Mouse (Mus musculus) monocyte, adult 59 days (primary cell): ENCODE data around the gene Wdr46. TPM values are rescaled to one million over a fixed set of nuclear protein-coding genes. Genes with fewer than 3 reads are reported as not detected.

Source experiments
- total RNA-seq, 2 experiments: library from RNA; stranded (reverse); gene quantifications; one replicate each; pipeline ENCODE4 v1.2.4; 2023

The Wdr46 gene
- 10 to 100 TPM; 30.5 to 34.8 TPM for total RNA-seq

DNA sequence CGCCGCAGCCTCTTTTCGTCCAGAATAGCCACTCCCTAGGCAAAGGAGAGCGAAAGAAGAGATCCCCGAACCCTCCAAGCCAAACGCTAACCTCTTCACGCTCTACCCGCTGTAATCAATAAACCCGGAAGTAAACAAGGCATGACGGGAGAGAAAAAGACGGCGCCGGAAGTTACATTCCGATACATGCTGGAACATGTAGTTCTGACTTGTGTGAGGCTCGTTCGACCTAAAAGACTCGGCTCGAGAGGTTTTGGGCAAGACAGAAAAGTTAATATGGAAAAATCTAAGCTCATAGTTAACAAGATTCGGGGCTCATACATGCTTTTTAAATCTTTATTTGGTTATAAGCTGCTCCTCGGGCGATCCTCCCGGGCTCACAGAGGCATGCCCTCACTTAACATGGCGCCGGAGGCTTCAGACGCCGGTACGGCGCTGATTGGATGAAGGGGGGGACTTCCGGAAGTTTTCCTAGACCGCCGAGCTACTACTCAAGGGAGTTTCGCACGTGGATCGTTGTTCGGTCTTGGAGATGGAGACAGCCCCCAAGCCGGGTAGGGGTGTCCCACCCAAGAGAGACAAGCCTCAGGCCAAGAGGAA lies at the start of gene Wdr46, which contains the start of gene Pfdn6:
Gene Wdr46 (plus strand): TSS at position 455 of the 600 bp plus-strand sequence.
Gene Pfdn6 (minus strand): TSS at position 138 of the 600 bp plus-strand sequence.

DNA sequence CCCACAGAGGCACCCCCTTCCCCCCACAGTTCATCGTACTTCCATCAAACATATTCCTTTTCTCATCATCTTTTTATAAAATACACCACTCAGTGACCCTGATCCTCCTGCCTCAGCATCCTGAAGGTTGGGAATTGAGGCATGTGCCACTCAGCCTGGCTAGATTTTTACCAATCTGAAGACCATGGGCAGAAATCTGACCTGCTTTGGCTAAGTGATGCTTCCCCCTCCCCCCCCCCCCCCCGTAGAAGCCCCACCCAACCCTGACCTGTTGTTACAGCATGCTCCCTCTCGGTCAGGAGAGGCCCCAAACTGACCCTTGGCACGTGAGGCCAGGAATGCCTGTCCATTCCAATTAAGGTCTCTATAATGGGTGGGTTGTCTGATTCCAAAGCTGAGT lies 35.6 kb upstream of the Wdr46 start, which contains the start of gene Platr17:
Gene Platr17 (plus strand): TSS at position 301 of the 400 bp plus-strand sequence.

DNA sequence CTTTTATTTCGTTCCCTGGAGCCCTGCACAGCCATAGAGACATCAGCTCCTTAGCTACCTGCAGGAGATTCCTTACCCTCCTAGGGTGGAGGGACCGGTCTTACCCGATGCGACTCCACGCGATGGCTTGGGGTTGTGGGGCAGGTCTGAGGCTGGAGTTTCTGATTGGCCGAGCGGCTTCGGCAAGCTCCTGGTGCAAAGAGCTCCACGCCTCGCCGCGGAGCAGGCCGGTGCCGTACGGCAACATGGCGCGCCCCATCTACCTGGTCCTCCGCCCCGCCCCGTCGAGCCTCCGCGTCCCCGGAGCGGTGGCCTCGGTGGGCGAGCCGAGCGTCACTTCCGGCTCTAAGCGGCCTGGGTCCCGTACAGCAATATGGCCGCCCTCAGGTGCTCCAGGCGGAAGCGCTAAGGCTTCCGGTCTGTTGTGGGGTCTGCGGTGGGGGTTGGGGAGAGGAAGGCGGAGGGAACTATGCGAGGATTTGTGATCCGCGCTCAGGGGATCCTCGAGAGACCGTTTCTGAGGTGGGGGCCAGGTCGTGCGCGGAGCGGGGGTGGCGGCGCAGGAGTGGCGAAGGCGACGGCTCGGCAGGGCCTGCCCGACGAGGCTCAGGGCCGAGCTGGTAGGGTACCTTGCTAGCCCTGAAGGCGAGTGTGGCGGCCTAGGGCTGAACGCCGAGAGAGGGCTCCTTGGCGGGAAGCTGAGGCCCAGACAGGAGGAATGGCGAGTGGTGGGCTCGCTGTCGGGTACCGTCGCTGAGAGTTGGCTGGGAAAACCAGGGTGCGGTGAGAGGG lies 31.2 kb upstream of the Wdr46 start, which contains the start of gene Daxx:
Gene Daxx (plus strand): TSS at position 338 of the 792 bp plus-strand sequence.

DNA sequence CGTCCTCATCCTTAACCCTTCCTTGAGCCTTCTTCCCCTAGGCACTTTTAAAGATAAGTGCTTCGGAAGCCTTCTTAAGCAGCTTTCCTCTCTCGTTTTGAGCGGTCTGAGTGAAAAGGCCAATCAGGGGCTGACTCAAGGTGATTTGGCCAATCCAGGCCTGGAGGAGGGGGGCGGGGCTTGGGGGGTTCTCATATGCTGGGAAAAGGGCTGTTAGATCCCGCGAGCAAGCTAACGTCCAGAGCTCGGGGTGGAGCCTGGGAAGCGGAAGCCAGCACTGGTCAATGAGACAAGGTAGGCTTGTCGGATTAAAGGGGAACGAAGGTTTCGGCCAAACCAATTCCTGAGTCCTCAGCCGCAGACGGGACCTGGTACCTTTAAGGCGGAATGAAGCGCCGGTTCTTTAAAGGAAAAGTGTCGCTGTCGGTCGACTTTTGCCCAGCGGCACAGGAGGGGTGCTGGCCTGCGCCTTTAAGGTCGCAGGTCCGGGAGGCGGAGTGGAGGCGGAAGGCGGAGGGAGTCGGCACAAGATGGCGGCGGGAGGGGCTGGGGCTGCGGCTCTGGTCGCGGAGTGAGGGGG lies 24.7 kb upstream of the Wdr46 start, which contains the start of the genes Tapbp and Zbtb22:
Gene Tapbp (plus strand): TSS at position 229 of the 580 bp plus-strand sequence.
Gene Zbtb22 (plus strand): TSS at position 234 of the 580 bp plus-strand sequence.

DNA sequence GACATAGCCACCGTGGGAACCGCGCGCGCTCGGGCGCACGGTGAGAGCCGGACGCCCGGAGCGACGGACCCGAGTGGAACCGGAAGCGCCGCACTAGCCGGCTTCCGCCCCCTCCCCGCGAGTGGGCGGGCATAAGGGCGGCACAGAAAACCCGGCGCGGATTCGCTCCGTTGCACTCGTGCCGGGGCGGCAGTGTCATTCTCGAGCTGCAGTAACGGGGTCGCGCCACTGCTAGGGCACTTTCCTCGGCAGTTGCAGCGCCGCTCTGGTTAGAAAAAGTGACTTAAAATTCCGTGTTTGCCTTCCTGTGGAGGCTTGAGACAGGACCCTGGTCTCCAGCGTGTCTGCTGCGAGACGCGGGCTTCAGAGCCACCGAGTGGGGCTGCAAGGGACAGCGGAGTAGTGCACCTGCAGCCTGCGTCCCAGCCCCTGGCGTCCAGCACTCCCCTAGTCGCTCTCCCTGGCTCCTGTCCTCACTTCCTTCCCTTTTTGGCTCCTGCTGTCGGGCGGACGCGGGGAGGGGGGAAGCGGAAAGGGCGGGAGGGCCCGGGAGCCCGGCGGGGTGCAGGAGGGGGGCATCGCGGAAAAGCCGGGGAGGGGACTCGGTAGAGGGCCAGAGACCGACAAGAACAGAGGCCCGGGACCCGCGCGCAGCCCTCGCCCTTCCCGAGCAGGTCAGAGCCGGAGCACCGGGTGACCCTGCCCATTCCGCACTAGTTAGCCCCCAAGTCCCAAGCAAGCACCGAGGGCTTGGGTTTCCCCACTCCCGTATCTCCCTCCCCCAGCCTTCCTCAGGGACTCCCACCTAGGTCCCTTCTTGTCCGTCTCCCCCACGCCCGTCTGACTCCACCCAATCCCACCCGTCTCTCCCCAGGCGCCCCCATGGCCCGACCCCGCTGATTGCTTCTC lies 10.8 kb upstream of the Wdr46 start, which contains the start of gene Rgl2:
Gene Rgl2 (plus strand): TSS at position 173 of the 909 bp plus-strand sequence.

DNA sequence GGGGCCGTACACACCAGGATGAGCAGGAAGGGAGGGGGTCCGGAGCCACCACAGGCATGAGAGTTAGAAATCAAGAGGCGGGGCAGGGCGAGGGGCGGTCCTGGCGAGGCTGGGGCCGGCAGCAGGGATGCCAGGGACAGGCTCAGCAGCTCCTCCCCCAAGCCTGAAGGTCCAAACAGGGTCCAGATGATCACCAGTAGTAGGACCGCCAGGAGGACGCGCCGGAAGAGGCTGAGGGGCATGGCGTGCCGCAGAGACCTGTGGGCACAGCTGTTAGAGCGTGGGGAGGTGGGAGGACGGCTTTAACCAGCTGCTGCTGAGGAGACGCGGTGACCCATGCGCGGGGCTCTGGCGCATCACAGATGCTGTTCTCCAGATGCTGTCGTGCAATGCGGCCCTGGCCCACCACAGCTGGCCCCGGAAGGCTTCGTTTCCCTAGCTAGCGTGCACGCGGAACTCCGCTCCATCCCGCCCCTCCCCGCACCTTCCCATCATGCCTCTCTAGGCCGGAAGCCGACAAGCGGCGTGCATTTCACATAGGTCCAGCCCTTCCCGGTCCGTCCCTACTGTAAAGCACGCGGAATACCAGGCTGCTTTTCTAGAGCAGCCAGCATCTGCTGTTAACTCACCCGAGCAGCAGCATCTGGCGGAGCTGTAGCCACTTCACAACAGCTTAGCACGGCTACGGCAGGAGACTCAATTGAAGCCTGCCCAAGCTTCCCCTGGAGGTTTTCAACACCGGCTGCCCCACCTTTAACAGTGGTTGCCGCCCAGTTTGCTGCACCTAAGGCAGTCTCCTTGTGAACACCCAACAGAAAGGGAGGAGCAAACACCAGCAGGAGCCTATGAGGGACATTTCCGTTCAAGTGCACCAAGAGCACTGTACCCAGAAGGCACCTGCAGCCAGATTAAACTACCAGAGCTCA lies 10.8 kb downstream of the Wdr46 start, which contains the start of gene B3galt4:
Gene B3galt4 (minus strand): TSS at position 468 of the 926 bp plus-strand sequence.

DNA sequence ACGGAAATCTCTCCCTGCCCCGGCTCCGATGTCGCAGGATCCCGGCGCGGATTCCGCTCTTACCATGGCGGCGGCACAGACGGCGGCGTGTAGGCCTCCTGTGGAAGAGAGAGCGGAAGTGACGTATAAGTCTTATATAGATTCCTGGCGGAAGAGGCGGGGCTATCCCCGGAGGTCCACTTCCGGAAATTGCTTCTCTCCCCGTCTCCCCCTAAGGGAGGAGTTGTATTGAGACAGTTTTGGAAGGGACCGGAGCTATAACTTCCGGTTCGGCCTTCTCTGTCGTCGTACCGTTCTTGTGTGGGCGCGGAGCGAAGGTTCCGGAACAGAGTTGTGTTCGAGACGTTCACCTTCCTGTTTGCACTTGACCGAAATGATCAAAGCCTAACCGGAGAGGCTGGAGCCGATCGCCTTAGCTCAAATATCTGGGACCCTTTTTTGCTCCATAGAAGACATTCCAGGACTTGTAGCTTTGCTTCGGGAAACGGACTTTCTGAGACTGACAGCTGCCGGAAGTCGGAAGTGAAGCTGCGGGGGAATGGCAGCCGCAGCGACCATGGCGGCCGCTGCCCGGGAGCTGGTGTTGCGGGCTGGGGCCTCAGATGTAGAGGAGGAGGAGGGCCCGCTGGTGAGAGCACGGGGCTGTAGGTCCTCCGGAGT lies 15.2 kb downstream of the Wdr46 start, which contains the start of the genes Vps52 and Rps18:
Gene Vps52 (plus strand): TSS at position 258 of the 660 bp plus-strand sequence.
Gene Rps18 (minus strand): TSS at position 447 of the 660 bp plus-strand sequence.

Other genes starting within 250 kb of the Wdr46 start
- gene March2, start 222.0 kb upstream of the Wdr46 start, total RNA-seq: 10 to 100 TPM; 56.4 to 61.5 TPM
- gene Rab11b, start 180.1 kb upstream of the Wdr46 start, total RNA-seq: 100 to 1,000 TPM; 210 to 222 TPM
- gene Angptl4, start 158.8 kb upstream of the Wdr46 start, total RNA-seq: 1 to 10 TPM; 5.3 to 7.1 TPM
- gene Kank3, start 130.1 kb upstream of the Wdr46 start, total RNA-seq: 10 to 100 TPM; 17.2 to 17.8 TPM
- 1,000 to 10,000 TPM; 2,442 to 2,474 TPM for gene Rps28, start 116.1 kb upstream of the Wdr46 start, total RNA-seq
- 100 to 1,000 TPM; 123 to 158 TPM for gene Ndufa7, start 116.1 kb upstream of the Wdr46 start, total RNA-seq
- gene Cd320, start 97.6 kb upstream of the Wdr46 start, total RNA-seq: 1 to 10 TPM; 1.8 to 2.6 TPM
- gene Gm7029, start 66.8 kb upstream of the Wdr46 start, total RNA-seq: not detected
- gene Kifc1, start 50.0 kb upstream of the Wdr46 start, total RNA-seq: 1 to 10 TPM; 1.1 to 2.9 TPM
- gene Platr17, start 35.5 kb upstream of the Wdr46 start, total RNA-seq: 1 to 10 TPM in 1 of 2 experiments, not detected in 1; 4.0 TPM
- 10 to 100 TPM; 74.9 to 76.2 TPM for gene Daxx, start 31.2 kb upstream of the Wdr46 start, total RNA-seq
- gene Tapbp, start 24.8 kb upstream of the Wdr46 start, total RNA-seq: 100 to 1,000 TPM; 399 to 458 TPM
- gene Zbtb22, start 24.8 kb upstream of the Wdr46 start, total RNA-seq: 10 to 100 TPM; 32.1 to 39.3 TPM
- gene Rgl2, start 11.1 kb upstream of the Wdr46 start, total RNA-seq: 100 to 1,000 TPM; 186 to 207 TPM
- 10 to 100 TPM; 51.6 to 71.3 TPM for gene Pfdn6, start 317 bp upstream of the Wdr46 start, total RNA-seq
- gene B3galt4, start 10.8 kb downstream of the Wdr46 start, total RNA-seq: 10 to 100 TPM; 14.7 to 17.3 TPM
- 10 to 100 TPM; 48.0 to 57.5 TPM for gene Vps52, start 15.2 kb downstream of the Wdr46 start, total RNA-seq
- 100 to 1,000 TPM; 791 to 877 TPM for gene Rps18, start 15.3 kb downstream of the Wdr46 start, total RNA-seq
- 1,000 to 10,000 TPM; 3,154 to 3,159 TPM for gene H2-K1, start 59.7 kb downstream of the Wdr46 start, total RNA-seq
- 10 to 100 TPM; 31.1 to 31.8 TPM for gene Ring1, start 84.0 kb downstream of the Wdr46 start, total RNA-seq
- 10 to 100 TPM; 58.7 to 60.7 TPM for gene H2-Ke6, start 87.4 kb downstream of the Wdr46 start, total RNA-seq
- gene Slc39a7, start 91.0 kb downstream of the Wdr46 start, total RNA-seq: 100 to 1,000 TPM; 102 to 104 TPM
- gene Rxrb, start 91.2 kb downstream of the Wdr46 start, total RNA-seq: 100 to 1,000 TPM; 100 to 103 TPM
- gene Col11a2, start 98.8 kb downstream of the Wdr46 start, total RNA-seq: 1 to 10 TPM; 3.1 to 6.2 TPM
- 10 to 100 TPM; 12.2 to 18.9 TPM for gene H2-Oa, start 151.7 kb downstream of the Wdr46 start, total RNA-seq
- 100 to 1,000 TPM; 345 to 355 TPM for gene H2-DMa, start 178.9 kb downstream of the Wdr46 start, total RNA-seq
- 100 to 1,000 TPM; 367 to 380 TPM for gene Brd2, start 182.0 kb downstream of the Wdr46 start, total RNA-seq
- gene H2-DMb2, start 202.6 kb downstream of the Wdr46 start, total RNA-seq: 10 to 100 TPM; 88.6 to 96.9 TPM
- 100 to 1,000 TPM; 301 to 308 TPM for gene H2-DMb1, start 212.4 kb downstream of the Wdr46 start, total RNA-seq
- gene Tap1, start 246.9 kb downstream of the Wdr46 start, total RNA-seq: 10 to 100 TPM; 93.6 to 93.9 TPM
- 100 to 1,000 TPM in 1 of 2 experiments, 10 to 100 TPM in 1; 88.7 to 100 TPM for gene Psmb9, start 247.1 kb downstream of the Wdr46 start, total RNA-seq